24 mouse cellular contexts compared by ENCODE assay signal in genomic region chr2:59233936-59234335, GRCm38 (mm10).
DNase-seq lines count a peak whose midpoint lies in the region; ATAC-seq and TF ChIP-seq lines count a peak whose summit lies in the region.
"Had no signal": no experiment of that assay in that cellular context is flagged by ENCODE, and none has a peak within 500 bp of the region (broad histone marks: within the 10 kb centered on the region; RNA-seq: fewer than 3 reads in every experiment).

No protein-coding gene starts in this region.

- H3K36me3 ChIP-seq in heart, embryonic 13.5 days: peaks cover 33% of the 10 kb centered on the region
- H3K36me3 ChIP-seq in liver, adult 2 months (ENCODE audit: control insufficient read depth, insufficient read depth, low read length): no peaks in the 10 kb centered on the region
- 0 out of 2 replicates have a peak, but pooled peaks cover 4% of the 10 kb centered on the region for H3K36me3 ChIP-seq in liver, embryonic 11.5 days (ENCODE audit: control insufficient read depth, insufficient read depth, low read length)
- peaks cover 5% of the 10 kb centered on the region; the same call in 1 of the 2 replicates for H3K36me3 ChIP-seq in intestine, postnatal 0 days (ENCODE audit: control insufficient read depth, insufficient read depth)
- no peaks in the 10 kb centered on the region for H3K36me3 ChIP-seq in lung, postnatal 0 days (ENCODE audit: insufficient read depth, low read length)
- H3K36me3 ChIP-seq: embryonic facial prominence, embryonic 12.5 days; midbrain, embryonic 15.5 days; neural tube, embryonic 12.5 days had no signal

- H3K4me2 ChIP-seq in heart, embryonic 13.5 days: peak overlapping the region; percentile 30
- H3K4me2 ChIP-seq in liver, embryonic 11.5 days: no peak overlapping the region
- H3K4me2 ChIP-seq in intestine, postnatal 0 days (replicated peaks; ENCODE audit: low read depth): no peak overlapping the region
- H3K4me2 ChIP-seq in lung, postnatal 0 days (replicated peaks; ENCODE audit: low read depth, low read length): no peak overlapping the region
- H3K4me2 ChIP-seq: embryonic facial prominence, embryonic 12.5 days; limb, embryonic 13.5 days; midbrain, embryonic 15.5 days; neural tube, embryonic 12.5 days had no signal

- TF ChIP-seq EP300 in lung, postnatal 0 days (IDR thresholded peaks at IDR 0.05): no peak

- H3K27ac ChIP-seq in heart, embryonic 13.5 days (replicated peaks): peak overlapping the region; percentile 80
- peak overlapping the region; percentile 35 for H3K27ac ChIP-seq in liver, adult 2 months (replicated peaks; ENCODE audit: insufficient read depth, low read depth, low read length)
- no peak overlapping the region for H3K27ac ChIP-seq in liver, embryonic 11.5 days (ENCODE audit: low read depth, low read length)
- peak overlapping the region; percentile 78 for H3K27ac ChIP-seq in intestine, postnatal 0 days (ENCODE audit: low read depth, low read length)
- H3K27ac ChIP-seq in lung, postnatal 0 days (ENCODE audit: low read length): no peak overlapping the region
- H3K27ac ChIP-seq: embryonic facial prominence, embryonic 12.5 days; hindbrain, embryonic 10.5 days; limb, embryonic 13.5 days; midbrain, embryonic 15.5 days; neural tube, embryonic 12.5 days had no signal

- intact Hi-C loops in heart, postnatal 10 days (cut with DNase I): loop anchor here (5.0 kb wide), 1 partner anchor 72 kb away; the partner anchor contains the start of genes Ccdc148 and Pkp4

- TF ChIP-seq CTCF in liver, adult 2 months (IDR thresholded peaks at IDR 0.05; ENCODE audit: low read depth, low read length): no peak
- 0 out of 2 replicates have a peak, but pooled peaks have one; percentile 5 for TF ChIP-seq CTCF in intestine, postnatal 0 days (IDR thresholded peaks at IDR 0.05; ENCODE audit: low read depth)
- no peak for TF ChIP-seq CTCF in lung, postnatal 0 days (IDR thresholded peaks at IDR 0.05)

- WGBS in heart, embryonic 13.5 days: 70% methylated on average over 5 of the region's 5 CpGs
- 28% methylated on average over 5 of the region's 5 CpGs for WGBS in liver, adult 2 months
- 92% methylated on average over 5 of the region's 5 CpGs for WGBS in liver, embryonic 11.5 days
- WGBS in intestine, postnatal 0 days: 55% methylated on average over 5 of the region's 5 CpGs
- 73% methylated on average over 5 of the region's 5 CpGs for WGBS in lung, postnatal 0 days

- ATAC-seq in heart, embryonic 13.5 days (ENCODE audit: extremely low read depth, insufficient number of reproducible peaks, low FRiP score, low TSS enrichment): no peak
- no peak for ATAC-seq in liver, embryonic 11.5 days (replicated peaks; ENCODE audit: low FRiP score)
- peak; percentile 93 for ATAC-seq in intestine, postnatal 0 days
- no peak for ATAC-seq in lung, postnatal 0 days
- ATAC-seq: hindbrain, embryonic 16.5 days; midbrain, embryonic 15.5 days had no signal

- no peaks in the 10 kb centered on the region for H3K27me3 ChIP-seq in heart, embryonic 13.5 days (replicated peaks)
- H3K27me3 ChIP-seq in liver, adult 2 months (ENCODE audit: control insufficient read depth, insufficient read depth, low read length): no peaks in the 10 kb centered on the region
- no peaks in the 10 kb centered on the region for H3K27me3 ChIP-seq in liver, embryonic 11.5 days (replicated peaks; ENCODE audit: control insufficient read depth, insufficient read depth, low read length)
- no peaks in the 10 kb centered on the region for H3K27me3 ChIP-seq in intestine, postnatal 0 days (replicated peaks; ENCODE audit: control insufficient read depth, insufficient read depth, low read length)
- no peaks in the 10 kb centered on the region for H3K27me3 ChIP-seq in lung, postnatal 0 days (replicated peaks; ENCODE audit: insufficient read depth, low read length)
- H3K27me3 ChIP-seq: embryonic facial prominence, embryonic 12.5 days; limb, embryonic 13.5 days; megakaryocyte, embryonic 14.5 days; midbrain, embryonic 15.5 days; neural tube, embryonic 12.5 days had no signal

- H3K79me2 ChIP-seq in liver, adult 2 months (ENCODE audit: control insufficient read depth, insufficient read depth, low read length): peaks cover 5% of the 10 kb centered on the region; the same call in 1 of the 2 replicates

- no peak overlapping the region for H3K4me3 ChIP-seq in heart, embryonic 13.5 days
- H3K4me3 ChIP-seq in liver, adult 2 months (ENCODE audit: insufficient read depth, low read depth, low read length): no peak overlapping the region
- H3K4me3 ChIP-seq in liver, embryonic 11.5 days (ENCODE audit: low read depth, low read length): no peak overlapping the region
- no peak overlapping the region for H3K4me3 ChIP-seq in intestine, postnatal 0 days (ENCODE audit: low read depth, low read length)
- H3K4me3 ChIP-seq in lung, postnatal 0 days (ENCODE audit: low read depth, low read length): no peak overlapping the region
- H3K4me3 ChIP-seq: embryonic facial prominence, embryonic 12.5 days; hindbrain, embryonic 10.5 days; limb, embryonic 13.5 days; megakaryocyte, embryonic 14.5 days; midbrain, embryonic 15.5 days; neural tube, embryonic 12.5 days had no signal

- H3K9me3 ChIP-seq in heart, embryonic 13.5 days: no peaks in the 10 kb centered on the region
- H3K9me3 ChIP-seq in liver, embryonic 11.5 days (ENCODE audit: control insufficient read depth, low read length): no peaks in the 10 kb centered on the region
- no peaks in the 10 kb centered on the region for H3K9me3 ChIP-seq in intestine, postnatal 0 days (ENCODE audit: control insufficient read depth)
- no peaks in the 10 kb centered on the region for H3K9me3 ChIP-seq in lung, postnatal 0 days (ENCODE audit: low read length)
- H3K9me3 ChIP-seq: embryonic facial prominence, embryonic 12.5 days; hindbrain, embryonic 10.5 days; limb, embryonic 13.5 days; midbrain, embryonic 15.5 days; neural tube, embryonic 12.5 days had no signal

- H3K4me1 ChIP-seq in heart, embryonic 13.5 days: peaks cover 60% of the 10 kb centered on the region
- H3K4me1 ChIP-seq in liver, adult 2 months (ENCODE audit: control insufficient read depth, insufficient read depth, low read length): peaks cover 10% of the 10 kb centered on the region
- no peaks in the 10 kb centered on the region; the same call in none of the 2 replicates for H3K4me1 ChIP-seq in liver, embryonic 11.5 days (replicated peaks; ENCODE audit: control insufficient read depth, insufficient read depth, low read length)
- H3K4me1 ChIP-seq in intestine, postnatal 0 days (replicated peaks; ENCODE audit: control insufficient read depth, insufficient read depth, low read length): no peaks in the 10 kb centered on the region; the same call in 1 of the 2 replicates
- no peaks in the 10 kb centered on the region for H3K4me1 ChIP-seq in lung, postnatal 0 days (ENCODE audit: insufficient read depth, low read depth, low read length)
- H3K4me1 ChIP-seq: embryonic facial prominence, embryonic 12.5 days; limb, embryonic 13.5 days; midbrain, embryonic 15.5 days had no signal

- H3K9ac ChIP-seq in heart, embryonic 13.5 days: peak overlapping the region; percentile 56; the same call in 1 of the 2 replicates
- no peak overlapping the region for H3K9ac ChIP-seq in liver, adult 2 months (ENCODE audit: low read depth, low read length)
- H3K9ac ChIP-seq in liver, embryonic 11.5 days (ENCODE audit: low read depth, low read length): no peak overlapping the region
- peak overlapping the region; percentile 17; the same call in 1 of the 2 replicates for H3K9ac ChIP-seq in intestine, postnatal 0 days (ENCODE audit: low read depth, low read length)
- H3K9ac ChIP-seq in lung, postnatal 0 days (replicated peaks; ENCODE audit: low read depth): no peak overlapping the region
- H3K9ac ChIP-seq: embryonic facial prominence, embryonic 12.5 days; limb, embryonic 13.5 days; midbrain, embryonic 15.5 days; neural tube, embryonic 12.5 days had no signal

- no peak for DNase-seq in heart, postnatal 10 days
- peak; percentile 77 for DNase-seq in liver, adult 2 months (ENCODE audit: extremely low read depth, low read depth, low spot score)
- no peak for DNase-seq in liver, embryonic 11.5 days (ENCODE audit: low spot score)
- DNase-seq in yolk sac, embryonic 10.5 days (ENCODE audit: low spot score): peak; percentile 32
- no peak for DNase-seq in lung, postnatal 0 days (ENCODE audit: low spot score)
- DNase-seq: adrenal gland, adult 2 months; cerebellum, adult 11-12 months; gastrocnemius, postnatal 25 days; kidney, adult 11 months; layer of hippocampus, adult 9-11 months; lung, adult 2 months; lung, postnatal 36 days; right cerebral cortex, postnatal 14 days; spleen, adult 18-20 months; thymus, postnatal 14 days had no signal

- no peak for TF ChIP-seq POLR2A in liver, adult 2 months (IDR thresholded peaks at IDR 0.05; ENCODE audit: extremely low read depth, insufficient read depth, low read length)

Comparison
In these comparisons a context has a peak if more than half of its experiments do, and no peak if none do; other contexts are left out.
1. H3K27ac ChIP-seq: peak in heart, embryonic 13.5 days (single experiment), liver, adult 2 months (single experiment) and intestine, postnatal 0 days (single experiment); none in liver, embryonic 11.5 days (single experiment) and lung, postnatal 0 days (single experiment).
2. DNase-seq: peak in liver, adult 2 months (single experiment) and yolk sac, embryonic 10.5 days (single experiment); none in heart, postnatal 10 days (0 of 2), liver, embryonic 11.5 days (single experiment) and lung, postnatal 0 days (single experiment).
3. H3K9ac ChIP-seq: peak in heart, embryonic 13.5 days (single experiment) and intestine, postnatal 0 days (single experiment); none in liver, adult 2 months (single experiment), liver, embryonic 11.5 days (single experiment) and lung, postnatal 0 days (single experiment).